Mouse (Mus musculus) brain, embryonic 14.5 days (tissue): ENCODE results near the gene Ezh1.

Experiments
- CTCF ChIP-seq: fragments of 200-500 bp; IDR thresholded peaks from 2 replicates; pipeline ENCODE4 v1.5.1; 2012; ENCODE audit warnings: inconsistent platforms, mild to moderate bottlenecking, moderate library complexity, borderline replicate concordance; ENCODE audit not compliant: insufficient read depth, insufficient read length; ENCODE audit errors: extremely low read depth
- POLR2A ChIP-seq: fragments of 200-500 bp; IDR thresholded peaks from 2 replicates; pipeline ENCODE4 v1.6.1; 2012; ENCODE audit warnings: mild to moderate bottlenecking, inconsistent platforms, borderline replicate concordance; ENCODE audit not compliant: poor library complexity, insufficient read depth, insufficient read length, severe bottlenecking; ENCODE audit errors: extremely low read depth

DNA sequence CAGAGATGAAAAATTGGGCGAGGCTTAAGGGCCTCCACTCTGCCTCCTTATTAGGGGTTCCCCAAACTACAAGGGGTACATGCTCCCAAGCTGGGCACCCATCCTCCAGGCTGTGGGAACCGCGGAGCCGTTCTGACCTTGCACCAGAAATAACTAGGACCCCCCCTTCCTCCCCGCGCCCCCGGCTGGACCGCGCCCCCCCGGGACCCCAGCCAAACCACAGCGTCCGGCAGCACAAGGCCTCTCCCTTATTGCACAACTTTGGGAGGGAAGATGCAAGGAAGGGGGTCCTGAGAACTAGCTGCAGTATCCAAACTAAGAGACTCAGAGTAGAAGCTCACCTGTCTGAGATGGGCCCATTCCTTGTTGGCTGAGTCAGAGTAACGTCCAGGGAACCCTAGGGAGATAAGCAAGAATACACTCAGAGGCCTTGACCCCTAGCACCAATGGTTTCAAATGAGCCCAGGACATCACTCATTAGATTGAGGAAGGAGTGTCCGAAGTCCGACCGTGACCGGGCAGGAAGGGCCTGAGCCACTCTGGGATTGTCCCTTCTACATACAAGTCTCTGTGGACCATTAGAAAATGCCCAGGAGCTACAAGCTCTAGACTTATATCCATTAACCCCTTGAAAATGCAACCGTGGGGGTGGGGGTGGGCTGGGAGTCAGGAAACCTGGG, 57.8 kb downstream of the Ezh1 start:
- TF ChIP-seq CTCF (no peak), POLR2A (no peak)
